Mouse (Mus musculus) CH12.LX (cell line): ENCODE data around the gene Cysltr1. TPM values are rescaled to one million over a fixed set of nuclear protein-coding genes. Genes with fewer than 3 reads are reported as not detected.
A peak's percentile ranks its signal among the peaks of the same experiment; 100 is the strongest.

Source experiments
- DNase-seq: peaks from one replicate; pipeline ENCODE4 v3.0.0-alpha.2; 2013; ENCODE audit errors: extremely low read depth
- H3K27ac ChIP-seq: 2 replicates; pipeline ENCODE4 v1.5.1; 2012; ENCODE audit warnings: low read depth, mild to moderate bottlenecking, control low read depth, moderate library complexity; ENCODE audit not compliant: insufficient read depth
- H3K27me3 ChIP-seq: replicated peaks from 2 replicates; pipeline ENCODE3; 2012; ENCODE audit warnings: inconsistent platforms
- H3K36me3 ChIP-seq, 2 experiments: replicated peaks in 1 of 2; 2 replicates each; pipeline versions ENCODE3 to v1.6.1; 2012; ENCODE audit warnings: inconsistent platforms in 1 of 2, low read length in 1 of 2, mild to moderate bottlenecking in 1 of 2, mixed read lengths in 1 of 2, moderate library complexity in 1 of 2; ENCODE audit not compliant: control insufficient read depth in 1 of 2, insufficient read depth in 1 of 2
- H3K4me1 ChIP-seq, 2 experiments: 2 replicates each; pipeline ENCODE4 v1.6.1; 2012; ENCODE audit warnings: inconsistent platforms in 1 of 2, moderate library complexity in 1 of 2; ENCODE audit not compliant: insufficient read depth in 2 of 2, control insufficient read depth in 1 of 2
- H3K4me2 ChIP-seq: 2 replicates; pipeline ENCODE4 v1.6.1; 2012; ENCODE audit warnings: low read depth, mild to moderate bottlenecking, control low read depth; ENCODE audit not compliant: poor library complexity, insufficient read depth, severe bottlenecking
- H3K4me3 ChIP-seq, 3 experiments: fragments of 150-350 bp in 1 of 3; sonication (generic) in 1 of 3; replicated peaks in 1 of 3; 2 replicates each; pipeline versions ENCODE3 to v1.5.1; 2011 to 2012; ENCODE audit warnings: low read depth in 2 of 3, low read length in 2 of 3, mild to moderate bottlenecking in 2 of 3, moderate library complexity in 2 of 3, control low read depth in 1 of 3, improper control_type of control experiment in 1 of 3, inconsistent platforms in 1 of 3, mixed read lengths in 1 of 3; ENCODE audit not compliant: poor library complexity in 1 of 3
- H3K79me2 ChIP-seq: replicated peaks from 2 replicates; pipeline ENCODE4 v1.6.1; 2012; ENCODE audit warnings: mild to moderate bottlenecking, moderate library complexity; ENCODE audit not compliant: control insufficient read depth, poor library complexity, insufficient read depth, severe bottlenecking; ENCODE audit errors: extremely low read depth
- H3K9ac ChIP-seq: 2 replicates; pipeline ENCODE4 v1.6.1; 2012; ENCODE audit warnings: low read depth, mild to moderate bottlenecking, control low read depth, moderate library complexity; ENCODE audit not compliant: insufficient read depth
- H3K9me3 ChIP-seq: replicated peaks from 2 replicates; pipeline ENCODE3; 2012; ENCODE audit warnings: low read length, inconsistent platforms, mixed read lengths
- BHLHE40 ChIP-seq: IDR thresholded peaks from 2 replicates; pipeline ENCODE4 v1.6.1; 2011; ENCODE audit warnings: mild to moderate bottlenecking, low read depth, low read length, improper control_type of control experiment
- CHD2 ChIP-seq: IDR thresholded peaks from 2 replicates; pipeline ENCODE4 v1.6.1; 2011; ENCODE audit warnings: low read length, improper control_type of control experiment
- E2F4 ChIP-seq: IDR thresholded peaks from 2 replicates; pipeline ENCODE4 v1.6.1; 2011; ENCODE audit warnings: low read depth, low read length, improper control_type of control experiment; ENCODE audit not compliant: insufficient replicate concordance
- EP300 ChIP-seq: IDR thresholded peaks from 2 replicates; pipeline ENCODE4 v1.6.1; 2011; ENCODE audit warnings: low read length, improper control_type of control experiment
- ETS1 ChIP-seq: conservative IDR thresholded peaks from 2 replicates; pipeline ENCODE4 v1.6.1; 2012; ENCODE audit warnings: low read depth, mild to moderate bottlenecking, inconsistent platforms, low read length, improper control_type of control experiment, moderate library complexity
- GABPA ChIP-seq: IDR thresholded peaks from 2 replicates; pipeline ENCODE4 v1.6.1; 2012; ENCODE audit warnings: low read depth, low read length, improper control_type of control experiment, inconsistent platforms; ENCODE audit not compliant: insufficient replicate concordance
- KAT2A ChIP-seq: IDR thresholded peaks from 2 replicates; pipeline ENCODE4 v1.6.1; 2012; ENCODE audit warnings: low read length, improper control_type of control experiment, inconsistent platforms; ENCODE audit not compliant: insufficient replicate concordance
- MAZ ChIP-seq: IDR thresholded peaks from 2 replicates; pipeline ENCODE4 v1.6.1; 2012; ENCODE audit warnings: low read depth, mild to moderate bottlenecking, inconsistent platforms, low read length, improper control_type of control experiment, moderate library complexity
- PAX5 ChIP-seq: IDR thresholded peaks from 2 replicates; pipeline ENCODE4 v1.6.1; 2012; ENCODE audit warnings: low read length, inconsistent platforms, mixed read lengths
- POLR2A ChIP-seq: IDR thresholded peaks from 2 replicates; pipeline ENCODE4 v1.6.1; 2011; ENCODE audit warnings: low read depth, mild to moderate bottlenecking, improper control_type of control experiment, low read length
- POLR2AphosphoS2 ChIP-seq: IDR thresholded peaks from 2 replicates; pipeline ENCODE4 v1.6.1; 2011; ENCODE audit warnings: low read depth, low read length, improper control_type of control experiment
- RAD21 ChIP-seq: IDR thresholded peaks from 2 replicates; pipeline ENCODE4 v1.6.1; 2011; ENCODE audit warnings: low read depth, mild to moderate bottlenecking, low read length, improper control_type of control experiment, moderate library complexity
- SMC3 ChIP-seq: IDR thresholded peaks from 2 replicates; pipeline ENCODE4 v1.6.1; 2011; ENCODE audit warnings: low read depth, low read length, improper control_type of control experiment
- TBP ChIP-seq: conservative IDR thresholded peaks from 2 replicates; pipeline ENCODE4 v1.6.1; 2011; ENCODE audit warnings: low read depth, low read length, improper control_type of control experiment
- TCF12 ChIP-seq: IDR thresholded peaks from 2 replicates; pipeline ENCODE4 v1.6.1; 2014; ENCODE audit warnings: low read depth, mild to moderate bottlenecking, inconsistent platforms, low read length, improper control_type of control experiment
- USF1 ChIP-seq: IDR thresholded peaks from 2 replicates; pipeline ENCODE4 v1.6.1; 2014; ENCODE audit warnings: low read depth, mild to moderate bottlenecking, inconsistent platforms, low read length, improper control_type of control experiment
- USF2 ChIP-seq: conservative IDR thresholded peaks from 2 replicates; pipeline ENCODE4 v1.6.1; 2011; ENCODE audit warnings: low read depth, low read length, improper control_type of control experiment
- ZC3H11A ChIP-seq: IDR thresholded peaks from 2 replicates; pipeline ENCODE4 v1.6.1; 2012; ENCODE audit warnings: low read depth, mild to moderate bottlenecking, inconsistent platforms, low read length, improper control_type of control experiment
- ZKSCAN1 ChIP-seq: IDR thresholded peaks from 2 replicates; pipeline ENCODE4 v1.6.1; 2012; ENCODE audit warnings: low read depth, inconsistent platforms, low read length, improper control_type of control experiment, borderline replicate concordance
- dilution Hi-C: fragments of 300-500 bp; cut with MboI; formaldehyde crosslinking; loops from 2 replicates; pipeline ENCODE4 v1.14.3; 2020; ENCODE audit warnings: low sequenced_read_pairs; ENCODE audit not compliant: extremely low pct_unique_long_range_greater_than_20kb, extremely low pct_ligation_motif_present
- in situ Hi-C: fragments of 300-500 bp; cut with MboI; formaldehyde crosslinking; loops from 3 replicates; pipeline ENCODE4 v1.14.3; 2019; ENCODE audit warnings: low sequenced_read_pairs, low pct_ligation_motif_present, low pct_unique_long_range_greater_than_20kb, mixed read lengths
- polyA plus RNA-seq: library from polyadenylated mRNA; unstranded; fragments of >175 nt; gene quantifications from 2 replicates; pipeline ENCODE4 v1.2.1, GENCODE M21; 2012; ENCODE audit warnings: low read depth; ENCODE audit not compliant: insufficient read length
- total RNA-seq, 2 experiments: library from RNA; depleted of rRNA; stranded (reverse); fragments of 300-350 nt in 1 of 2; fragments of >200 nt in 1 of 2; gene quantifications; 2 replicates each; pipeline ENCODE4 v1.2.3; 2012 to 2014

Gene Cysltr1
- total and polyA plus RNA-seq, 3 experiments: 1.1 TPM; not detected in 2

GRCm38 (mm10) chrX:106602574-106603258 is 763 bp downstream of the Cysltr1 start:
- dilution Hi-C loops (no loop called here), in situ Hi-C loops (no loop called here)
- H3K36me3 ChIP-seq: no peaks in the 10 kb centered on the region
- DNase-seq: no peak
- H3K9ac ChIP-seq: peak overlapping the region; percentile 13; the same call in 1 of the 2 replicates
- no peaks in the 10 kb centered on the region for H3K9me3 ChIP-seq
- peak overlapping the region; percentile 33; the same call in 1 of the 2 replicates for H3K27ac ChIP-seq
- H3K4me2 ChIP-seq: peak overlapping the region; percentile 56; the same call in 1 of the 2 replicates
- peak overlapping the region in 1 of 3 experiments; percentile 45 for H3K4me3 ChIP-seq
- H3K4me1 ChIP-seq: no peaks in the 10 kb centered on the region
- TF ChIP-seq ZKSCAN1 (no peak), GABPA (no peak), USF2 (no peak), USF1 (no peak), RAD21 (no peak), TBP (no peak), MAZ (no peak), POLR2AphosphoS2 (no peak), PAX5 (no peak), CHD2 (no peak), SMC3 (no peak), E2F4 (no peak), TCF12 (no peak), BHLHE40 (no peak), ETS1 (no peak), KAT2A (no peak), POLR2A (no peak), EP300 (no peak), ZC3H11A (no peak)
- TF ChIP-seq, all 38 proteins: peak for 0
- no peaks in the 10 kb centered on the region for H3K79me2 ChIP-seq
- no peaks in the 10 kb centered on the region for H3K27me3 ChIP-seq

- Histone ChIP-seq H3K9ac (no peak overlapping the region), H3K9me3 (no peaks in the 10 kb centered on the region), H3K27ac (no peak overlapping the region), H3K4me2 (no peak overlapping the region), H3K27me3 (no peaks in the 10 kb centered on the region), H3K4me1 (no peaks in the 10 kb centered on the region), H3K36me3 (no peaks in the 10 kb centered on the region)
- in situ Hi-C loops: no loop called here
- DNase-seq: no peak
- dilution Hi-C loops: no loop called here
- TF ChIP-seq BHLHE40 (no peak), SMC3 (no peak)
- TF ChIP-seq, all 38 proteins: peak for 0
- no peak overlapping the region for H3K4me3 ChIP-seq
- H3K79me2 ChIP-seq: no peaks in the 10 kb centered on the region
Measured at GRCm38 (mm10) chrX:106595904-106596303, 7.6 kb downstream of the Cysltr1 start.
